Comparison of ENCODE assay signal across 8 mouse cellular contexts in genomic region chr10:115384221-115385017, GRCm38 (mm10). TPM values are rescaled to one million over a fixed set of nuclear protein-coding genes. Genes with fewer than 3 reads are reported as not detected.
A peak's percentile ranks its signal among the peaks of the same experiment; 100 is the strongest.
DNase-seq lines count a peak whose midpoint lies in the region; ATAC-seq and TF ChIP-seq lines count a peak whose summit lies in the region.

Gene Thap2, minus strand, starts transcription at chr10:115384443.
Gene Zfc3h1, plus strand, starts transcription at chr10:115384959.

- WGBS in forebrain, embryonic 11.5 days: under 1% methylated on average over 65 of the region's 65 CpGs
- WGBS in heart, embryonic 16.5 days: under 1% methylated on average over 65 of the region's 65 CpGs
- WGBS in liver, embryonic 15.5 days (ENCODE audit: insufficient replicate concordance): under 1% methylated on average over 65 of the region's 65 CpGs
- under 1% methylated on average over 65 of the region's 65 CpGs for WGBS in neural tube, embryonic 12.5 days

- H3K27me3 ChIP-seq in CH12.LX (replicated peaks): no peaks in the 10 kb centered on the region
- no peaks in the 10 kb centered on the region for H3K27me3 ChIP-seq in forebrain, embryonic 11.5 days (ENCODE audit: control insufficient read depth, insufficient read depth, low read length)
- H3K27me3 ChIP-seq in heart, embryonic 16.5 days (ENCODE audit: control insufficient read depth, insufficient read depth, low read length): no peaks in the 10 kb centered on the region
- H3K27me3 ChIP-seq in liver, embryonic 15.5 days: no peaks in the 10 kb centered on the region
- no peaks in the 10 kb centered on the region for H3K27me3 ChIP-seq in neural tube, embryonic 12.5 days (replicated peaks)

- H3K9me3 ChIP-seq in CH12.LX (replicated peaks; ENCODE audit: low read length): no peaks in the 10 kb centered on the region
- H3K9me3 ChIP-seq in forebrain, embryonic 11.5 days (ENCODE audit: control insufficient read depth, low read length): no peaks in the 10 kb centered on the region
- no peaks in the 10 kb centered on the region for H3K9me3 ChIP-seq in heart, embryonic 16.5 days (replicated peaks; ENCODE audit: control insufficient read depth, low read length)
- H3K9me3 ChIP-seq in liver, embryonic 15.5 days (replicated peaks): no peaks in the 10 kb centered on the region
- H3K9me3 ChIP-seq in neural tube, embryonic 12.5 days: no peaks in the 10 kb centered on the region

- TF ChIP-seq POLR2A in CH12.LX (IDR thresholded peaks at IDR 0.05; ENCODE audit: low read depth, low read length): peak; percentile 82

- TF ChIP-seq EP300 in CH12.LX (IDR thresholded peaks at IDR 0.05; ENCODE audit: low read length): peak; percentile 7; the same call in 1 of the 2 replicates

- peak within 1 kb of the TSS; percentile 93 for H3K9ac ChIP-seq in CH12.LX (ENCODE audit: insufficient read depth, low read depth)
- peak within 1 kb of the TSS; percentile 92 for H3K9ac ChIP-seq in forebrain, embryonic 11.5 days (ENCODE audit: low read length)
- peak within 1 kb of the TSS; percentile 98 for H3K9ac ChIP-seq in heart, embryonic 16.5 days (ENCODE audit: low read length)
- H3K9ac ChIP-seq in liver, embryonic 15.5 days: peak within 1 kb of the TSS; percentile 96
- peak within 1 kb of the TSS; percentile 98 for H3K9ac ChIP-seq in neural tube, embryonic 12.5 days

- H3K4me3 ChIP-seq in CH12.LX (replicated peaks in 1 of 3; ENCODE audit: low read depth in 2 of 3, low read length in 2 of 3, poor library complexity in 1 of 3): peak within 1 kb of the TSS; percentile 84 to 96 (median 85)
- peak within 1 kb of the TSS; percentile 94 for H3K4me3 ChIP-seq in forebrain, embryonic 11.5 days (ENCODE audit: low read depth, low read length)
- peak within 1 kb of the TSS; percentile 91 for H3K4me3 ChIP-seq in heart, embryonic 16.5 days (ENCODE audit: low read length)
- peak within 1 kb of the TSS; percentile 98 for H3K4me3 ChIP-seq in liver, embryonic 15.5 days (replicated peaks)
- peak within 1 kb of the TSS; percentile 98 for H3K4me3 ChIP-seq in neural tube, embryonic 12.5 days

- peaks cover 79% of the 10 kb centered on the region for H3K79me2 ChIP-seq in CH12.LX (replicated peaks; ENCODE audit: control insufficient read depth, extremely low read depth, insufficient read depth, poor library complexity, severe bottlenecking)

- DNase-seq in CH12.LX (ENCODE audit: extremely low read depth): peak; percentile 98
- DNase-seq in c-Kit-positive CD71-positive TER-119-negative erythroid progenitor cells, embryonic 14.5 days (ENCODE audit: low read depth): peak; percentile 97
- DNase-seq in forebrain, embryonic 11.5 days (ENCODE audit: low spot score): peak; percentile 99
- DNase-seq in kidney, postnatal 36 days: peak; percentile 99
- DNase-seq in telencephalon, adult 2 months (ENCODE audit: low read depth, low spot score): peak; percentile 99

- H3K27ac ChIP-seq in CH12.LX (ENCODE audit: insufficient read depth, low read depth): peak within 1 kb of the TSS; percentile 88
- peak within 1 kb of the TSS; percentile 98 for H3K27ac ChIP-seq in forebrain, embryonic 11.5 days (ENCODE audit: low read depth, low read length)
- H3K27ac ChIP-seq in heart, embryonic 16.5 days (ENCODE audit: low read length): peak within 1 kb of the TSS; percentile 98
- peak within 1 kb of the TSS; percentile 99 for H3K27ac ChIP-seq in liver, embryonic 15.5 days (replicated peaks)
- H3K27ac ChIP-seq in neural tube, embryonic 12.5 days: peak within 1 kb of the TSS; percentile 96

- dilution Hi-C loops in CH12.LX (cut with MboI; ENCODE audit: extremely low pct_ligation_motif_present, extremely low pct_unique_long_range_greater_than_20kb, low sequenced_read_pairs): no loop called here

- H3K4me1 ChIP-seq in CH12.LX (ENCODE audit: control insufficient read depth in 1 of 2, insufficient read depth in 2 of 2): peaks cover 3 to 29% of the 10 kb centered on the region in 2 experiments
- peaks cover 5% of the 10 kb centered on the region; the same call in 1 of the 2 replicates for H3K4me1 ChIP-seq in forebrain, embryonic 11.5 days (replicated peaks; ENCODE audit: control insufficient read depth, insufficient read depth, low read length)
- H3K4me1 ChIP-seq in heart, embryonic 16.5 days (ENCODE audit: control insufficient read depth, insufficient read depth, low read length): peaks cover 27% of the 10 kb centered on the region
- H3K4me1 ChIP-seq in liver, embryonic 15.5 days (replicated peaks): peaks cover 39% of the 10 kb centered on the region
- H3K4me1 ChIP-seq in neural tube, embryonic 12.5 days: peaks cover 31% of the 10 kb centered on the region

- peaks cover 3 to 22% of the 10 kb centered on the region in 2 experiments for H3K36me3 ChIP-seq in CH12.LX (replicated peaks in 1 of 2; ENCODE audit: control insufficient read depth in 1 of 2, insufficient read depth in 1 of 2, low read length in 1 of 2)
- H3K36me3 ChIP-seq in forebrain, embryonic 11.5 days (ENCODE audit: control insufficient read depth, insufficient read depth, low read length): no peaks in the 10 kb centered on the region; the same call in 1 of the 2 replicates
- H3K36me3 ChIP-seq in heart, embryonic 16.5 days (ENCODE audit: control insufficient read depth, insufficient read depth): peaks cover 5% of the 10 kb centered on the region; the same call in 1 of the 2 replicates
- H3K36me3 ChIP-seq in liver, embryonic 15.5 days (replicated peaks): peaks cover 17% of the 10 kb centered on the region
- H3K36me3 ChIP-seq in neural tube, embryonic 12.5 days: no peaks in the 10 kb centered on the region; the same call in 1 of the 2 replicates

- H3K4me2 ChIP-seq in CH12.LX (ENCODE audit: insufficient read depth, low read depth, poor library complexity, severe bottlenecking): peak within 1 kb of the TSS; percentile 99
- peak within 1 kb of the TSS; percentile 72 for H3K4me2 ChIP-seq in forebrain, embryonic 11.5 days (ENCODE audit: low read depth, low read length, severe bottlenecking)
- H3K4me2 ChIP-seq in heart, embryonic 16.5 days (ENCODE audit: low read depth, low read length): peak within 1 kb of the TSS; percentile 87
- peak within 1 kb of the TSS; percentile 76 for H3K4me2 ChIP-seq in liver, embryonic 15.5 days
- H3K4me2 ChIP-seq in neural tube, embryonic 12.5 days (replicated peaks): peak within 1 kb of the TSS; percentile 80

- peak in 1 of 2 experiments; percentile 64; a peak in 2 of 4 replicates for TF ChIP-seq CTCF in CH12.LX (conservative IDR thresholded peaks at IDR 0.05 in 1 of 2, IDR thresholded peaks at IDR 0.05 in 1 of 2; ENCODE audit: low read depth in 2 of 2, low read length in 2 of 2)

- no peak for TF ChIP-seq RAD21 in CH12.LX (IDR thresholded peaks at IDR 0.05; ENCODE audit: low read depth, low read length)

- in situ Hi-C loops in CH12.LX (cut with MboI; ENCODE audit: low pct_ligation_motif_present, low pct_unique_long_range_greater_than_20kb, low sequenced_read_pairs): loop anchor here (5.0 kb wide), 1 partner anchor 52 kb away; no protein-coding TSS in a partner anchor

- ATAC-seq in forebrain, embryonic 11.5 days (replicated peaks; ENCODE audit: low FRiP score): peak; percentile 96
- ATAC-seq in heart, embryonic 16.5 days (replicated peaks; ENCODE audit: extremely low read depth, insufficient read depth, low FRiP score): peak; percentile 96
- ATAC-seq in liver, embryonic 15.5 days (ENCODE audit: insufficient read depth): peak; percentile 97
- ATAC-seq in neural tube, embryonic 12.5 days (ENCODE audit: low FRiP score, low read depth): peak; percentile 98

TF ChIP-seq in CH12.LX, 34 proteins besides CTCF, POLR2A, EP300 and RAD21 (continues in another document):
- TF ChIP-seq IRF4 (IDR thresholded peaks at IDR 0.05; ENCODE audit: low read depth, low read length) (0 out of 2 replicates have a peak, but pooled peaks have one; percentile 6), KAT2A (IDR thresholded peaks at IDR 0.05; ENCODE audit: insufficient replicate concordance, low read length) (peak; percentile 98), MAX (IDR thresholded peaks at IDR 0.05; ENCODE audit: low read length) (peak; percentile 51), NELFE (IDR thresholded peaks at IDR 0.05; ENCODE audit: low read depth, low read length) (peak; percentile 89), ZNF384 (IDR thresholded peaks at IDR 0.05; ENCODE audit: low read depth, low read length) (no peak), POLR2AphosphoS2 (IDR thresholded peaks at IDR 0.05; ENCODE audit: low read depth, low read length) (peak; percentile 90; the same call in 1 of the 2 replicates), JUN (IDR thresholded peaks at IDR 0.05; ENCODE audit: insufficient read depth, low read depth, low read length) (no peak), USF2 (conservative IDR thresholded peaks at IDR 0.05; ENCODE audit: low read depth, low read length) (no peak), USF1 (IDR thresholded peaks at IDR 0.05; ENCODE audit: low read depth, low read length) (no peak), ELF1 (IDR thresholded peaks at IDR 0.05; ENCODE audit: low read depth, low read length) (peak; percentile 97), MAFK (IDR thresholded peaks at IDR 0.05; ENCODE audit: insufficient replicate concordance, low read length) (no peak), SIN3A (IDR thresholded peaks at IDR 0.05; ENCODE audit: low read length) (peak; percentile 32; the same call in 1 of the 2 replicates), TBP (conservative IDR thresholded peaks at IDR 0.05; ENCODE audit: low read depth, low read length) (peak; percentile 61), RCOR1 (conservative IDR thresholded peaks at IDR 0.05; ENCODE audit: low read depth, low read length) (no peak), MYC (IDR thresholded peaks at IDR 0.05; ENCODE audit: low read depth, low read length) (no peak), NRF1 (IDR thresholded peaks at IDR 0.05; ENCODE audit: low read depth, low read length) (peak; percentile 58)

RNA-seq across cellular contexts. Expression of gene Thap2, which starts in this region (rescaled TPM):
- total RNA-seq in CH12.LX (2012; rRNA removed): 7.6 and 11.3 TPM in 2 replicates
- total RNA-seq in CH12.LX (2014; rRNA removed): 6.9 and 7.9 TPM in 2 replicates
- 4.3 and 4.8 TPM in 2 replicates for polyA plus RNA-seq in CH12.LX (2012; ENCODE audit: insufficient read length, low read depth)
- polyA plus RNA-seq in forebrain, embryonic 11.5 days (2014; fragmentation: Nextera tagmentation; extraction: Ambion mirVana): 26.1 and 29.2 TPM in 2 replicates
- polyA plus RNA-seq in heart, embryonic 16.5 days (2015; fragmentation: Nextera tagmentation; extraction: Ambion mirVana): 14.4 and 15.8 TPM in 2 replicates
- 5.3 and 6.1 TPM in 2 replicates for polyA plus RNA-seq in liver, embryonic 15.5 days (2015; fragmentation: Nextera tagmentation; extraction: Ambion mirVana)
- 34.0 and 35.3 TPM in 2 replicates for polyA plus RNA-seq in neural tube, embryonic 12.5 days (2016; fragmentation: Nextera tagmentation; extraction: Ambion mirVana)

RNA-seq across cellular contexts. Expression of gene Zfc3h1, which starts in this region (rescaled TPM):
- 29.8 and 40.7 TPM in 2 replicates for total RNA-seq in CH12.LX (2012; rRNA removed)
- total RNA-seq in CH12.LX (2014; rRNA removed): 51.7 and 58.3 TPM in 2 replicates
- 39.2 and 48.7 TPM in 2 replicates for polyA plus RNA-seq in CH12.LX (2012; ENCODE audit: insufficient read length, low read depth)
- polyA plus RNA-seq in forebrain, embryonic 11.5 days (2014; fragmentation: Nextera tagmentation; extraction: Ambion mirVana): 23.1 and 29.4 TPM in 2 replicates
- polyA plus RNA-seq in heart, embryonic 16.5 days (2015; fragmentation: Nextera tagmentation; extraction: Ambion mirVana): 10.5 and 13.7 TPM in 2 replicates
- polyA plus RNA-seq in liver, embryonic 15.5 days (2015; fragmentation: Nextera tagmentation; extraction: Ambion mirVana): 6.5 and 8.3 TPM in 2 replicates
- polyA plus RNA-seq in neural tube, embryonic 12.5 days (2016; fragmentation: Nextera tagmentation; extraction: Ambion mirVana): 24.0 and 27.5 TPM in 2 replicates

Comparison
In these comparisons a context has a peak if more than half of its experiments do, and no peak if none do; other contexts are left out.
1. Peak in every context shown above with its lines: DNase-seq, ATAC-seq, H3K4me3 ChIP-seq and H3K27ac ChIP-seq.